In the genomic region with DNA sequence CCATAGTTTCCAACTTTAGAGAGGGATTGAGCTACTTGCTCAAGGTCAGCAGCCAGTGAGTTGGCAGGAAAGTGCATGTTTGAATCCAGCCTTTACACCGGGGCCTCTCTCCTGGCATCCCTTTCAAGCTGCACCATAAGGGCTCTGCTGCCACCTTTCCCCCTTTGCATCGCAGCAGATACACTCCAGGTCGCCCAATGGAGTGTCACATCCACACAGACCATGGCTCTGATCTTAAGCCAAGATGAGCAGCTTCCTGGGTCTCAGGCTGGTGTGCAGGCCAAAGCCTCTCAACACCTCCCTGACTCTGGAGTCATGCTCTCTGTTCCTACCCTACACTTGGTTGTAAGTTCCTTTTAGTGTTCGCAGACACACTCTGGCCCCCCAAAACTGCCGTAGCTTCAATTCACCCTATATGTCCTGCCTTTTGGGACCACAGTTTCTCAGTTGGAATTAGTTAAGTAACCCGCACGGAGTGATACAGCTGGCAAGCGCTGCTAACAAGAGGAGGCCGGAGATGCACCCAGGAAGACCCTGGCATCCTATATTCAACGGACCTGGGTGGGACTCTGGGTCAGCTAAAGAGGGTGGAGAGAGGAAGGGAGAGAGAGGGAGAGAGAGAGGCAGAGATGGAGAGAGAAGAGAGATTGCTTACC, we compare ENCODE assay signal across 8 mouse cellular contexts. TPM values are rescaled to one million over a fixed set of nuclear protein-coding genes. Genes with fewer than 3 reads are reported as not detected.
DNase-seq lines count a peak whose midpoint lies in the region; ATAC-seq and TF ChIP-seq lines count a peak whose summit lies in the region.

No protein-coding gene starts in this region.

- WGBS in embryonic facial prominence, embryonic 13.5 days: 4% methylated on average over 10 of the region's 10 CpGs
- WGBS in hindbrain, embryonic 10.5 days: 3% methylated on average over 10 of the region's 10 CpGs
- 8% methylated on average over 10 of the region's 10 CpGs for WGBS in liver, embryonic 14.5 days (ENCODE audit: insufficient replicate concordance)

- ATAC-seq in embryonic facial prominence, embryonic 13.5 days (ENCODE audit: insufficient number of reproducible peaks, insufficient read depth, low FRiP score, low TSS enrichment, low read depth): no peak
- peak; percentile 5; the same call in 1 of the 2 replicates for ATAC-seq in liver, embryonic 14.5 days (ENCODE audit: insufficient read depth)
- no peak for ATAC-seq in monocyte, adult 5-6 weeks (replicated peaks; ENCODE audit: insufficient number of reproducible peaks, low FRiP score, low TSS enrichment, poor library complexity, severe bottlenecking)

- H3K27ac ChIP-seq in embryonic facial prominence, embryonic 13.5 days: peak overlapping the region; percentile 97
- peak overlapping the region; percentile 93 for H3K27ac ChIP-seq in hindbrain, embryonic 10.5 days
- H3K27ac ChIP-seq in liver, embryonic 14.5 days: no peak overlapping the region

- H3K4me3 ChIP-seq in embryonic facial prominence, embryonic 13.5 days: peak overlapping the region; percentile 78
- H3K4me3 ChIP-seq in hindbrain, embryonic 10.5 days: peak overlapping the region; percentile 73
- H3K4me3 ChIP-seq in liver, embryonic 14.5 days (ENCODE audit: insufficient read depth in 1 of 2, low read depth in 2 of 2, low read length in 2 of 2): peak overlapping the region; percentile 39 to 45

- peak overlapping the region; percentile 91 for H3K9ac ChIP-seq in embryonic facial prominence, embryonic 13.5 days
- no peak overlapping the region for H3K9ac ChIP-seq in liver, embryonic 14.5 days (replicated peaks)

- TF ChIP-seq EP300 in liver, embryonic 14.5 days (IDR thresholded peaks at IDR 0.05; ENCODE audit: low read depth): no peak

- H3K36me3 ChIP-seq in embryonic facial prominence, embryonic 13.5 days: peaks cover 10% of the 10 kb centered on the region
- H3K36me3 ChIP-seq in hindbrain, embryonic 10.5 days: 0 out of 2 replicates have a peak, but pooled peaks cover 3% of the 10 kb centered on the region
- H3K36me3 ChIP-seq in liver, embryonic 14.5 days (replicated peaks; ENCODE audit: control insufficient read depth, insufficient read depth, low read depth): no peaks in the 10 kb centered on the region

- peak; percentile 43 to 87 for DNase-seq in adrenal gland, adult (ENCODE audit: inconsistent age in 2 of 2, low spot score in 1 of 2)
- DNase-seq in adrenal gland, postnatal 25 days: no peak
- DNase-seq in hindbrain, embryonic 10.5 days (ENCODE audit: low spot score): no peak
- no peak for DNase-seq in liver, embryonic 14.5 days (ENCODE audit: low read depth in 3 of 3, low spot score in 3 of 3)
- DNase-seq in Muller cell, postnatal 12 days (ENCODE audit: inconsistent ontology term): no peak
- no peak for DNase-seq in spleen, postnatal 14 days (ENCODE audit: low spot score in 2 of 2)

- TF ChIP-seq CTCF in liver, embryonic 14.5 days (IDR thresholded peaks at IDR 0.05; ENCODE audit: low read depth): no peak

- H3K4me2 ChIP-seq in embryonic facial prominence, embryonic 13.5 days: peak overlapping the region; percentile 87
- H3K4me2 ChIP-seq in liver, embryonic 14.5 days (ENCODE audit: low read depth): peak overlapping the region; percentile 52

- H3K4me1 ChIP-seq in embryonic facial prominence, embryonic 13.5 days: peaks cover 47% of the 10 kb centered on the region
- H3K4me1 ChIP-seq in hindbrain, embryonic 10.5 days (replicated peaks): peaks cover 60% of the 10 kb centered on the region
- no peaks in the 10 kb centered on the region; a peak in 1 of 4 replicates for H3K4me1 ChIP-seq in liver, embryonic 14.5 days (replicated peaks; ENCODE audit: control insufficient read depth in 2 of 2, insufficient read depth in 2 of 2, low read length in 1 of 2)

- H3K9me3 ChIP-seq in embryonic facial prominence, embryonic 13.5 days: no peaks in the 10 kb centered on the region
- no peaks in the 10 kb centered on the region for H3K9me3 ChIP-seq in hindbrain, embryonic 10.5 days
- no peaks in the 10 kb centered on the region for H3K9me3 ChIP-seq in liver, embryonic 14.5 days (ENCODE audit: control insufficient read depth, low read length)

- H3K27me3 ChIP-seq in embryonic facial prominence, embryonic 13.5 days: no peaks in the 10 kb centered on the region
- peaks cover 23% of the 10 kb centered on the region; the same call in 1 of the 2 replicates for H3K27me3 ChIP-seq in hindbrain, embryonic 10.5 days (ENCODE audit: insufficient read depth, poor library complexity, severe bottlenecking)
- peaks cover 29% of the 10 kb centered on the region for H3K27me3 ChIP-seq in liver, embryonic 14.5 days (ENCODE audit: control insufficient read depth, insufficient read depth, low read length)

RNA-seq across cellular contexts. Expression of gene Pdzrn3, which starts 1.1 kb away (rescaled TPM):
- total RNA-seq in adrenal gland, postnatal 25 days (2021): 16.6 and 22.2 TPM in 2 replicates
- 15.0 and 15.4 TPM in 2 replicates for polyA plus RNA-seq in embryonic facial prominence, embryonic 13.5 days (2015; fragmentation: Nextera tagmentation; extraction: Ambion mirVana)
- 6.7 and 13.2 TPM in 2 replicates for polyA plus RNA-seq in hindbrain, embryonic 10.5 days (2016; fragmentation: Nextera tagmentation; extraction: Ambion mirVana)
- polyA plus RNA-seq in liver, embryonic 14.5 days (2012; rRNA removed): 0.75 and 0.92 TPM in 2 replicates
- polyA plus RNA-seq in liver, embryonic 14.5 days (2014; fragmentation: Nextera tagmentation; extraction: Ambion mirVana): 0.18 and 0.36 TPM in 2 replicates
- total RNA-seq in monocyte, adult 5-6 weeks (2017): not detected in 3 replicates

Comparison
In these comparisons a context has a peak if more than half of its experiments do, and no peak if none do; other contexts are left out.
1. DNase-seq: peak in adrenal gland, adult (2 of 2); none in adrenal gland, postnatal 25 days (single experiment), hindbrain, embryonic 10.5 days (single experiment), liver, embryonic 14.5 days (0 of 3), Muller cell, postnatal 12 days (single experiment) and spleen, postnatal 14 days (0 of 2).
2. Peak in every context shown above with its lines, with median percentiles within 50 percentile points of each other: H3K4me3 ChIP-seq.